Mouse (Mus musculus) heart, adult 8-10 months (tissue): Measurements from ENCODE around the gene Rtl6. TPM values are rescaled to one million over a fixed set of nuclear protein-coding genes. Genes with fewer than 3 reads are reported as not detected.
A peak's percentile ranks its signal among the peaks of the same experiment; 100 is the strongest.

Experiments
- DNase-seq: peaks from one replicate; pipeline ENCODE4 v3.0.0; 2022; ENCODE audit warnings: low spot score
- total RNA-seq, 4 experiments: library from RNA; stranded (reverse); gene quantifications; 2 replicates each; pipeline ENCODE4 v1.2.4; 2022

The Rtl6 gene
- total RNA-seq, 4 experiments from 2014 or later = 6.1 to 8.3 (median 6.6) TPM

GRCm38 (mm10) chr15:84537117-84537516 is 20.5 kb downstream of the Rtl6 start:
- DNase-seq = peak; percentile 10

DNA sequence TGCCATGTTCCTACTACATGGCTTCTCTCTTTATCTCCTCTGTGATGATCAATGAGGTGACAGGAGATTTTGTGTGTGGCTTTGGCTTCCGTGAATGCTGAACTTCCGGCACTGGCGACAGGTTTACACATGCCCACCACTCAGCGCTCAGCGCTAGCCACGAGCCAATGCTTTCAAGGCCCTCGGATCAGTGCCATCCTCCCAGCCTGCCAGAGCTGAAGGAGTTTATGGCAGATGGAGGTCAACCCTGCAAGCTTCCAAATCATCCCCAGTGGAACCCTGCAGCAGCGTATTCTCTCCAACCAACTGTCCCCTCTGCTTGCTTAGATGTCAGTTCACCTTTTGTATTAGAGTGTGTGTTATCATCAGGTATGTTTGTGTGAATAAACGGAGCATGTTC is 21.0 kb downstream of the Rtl6 start:
- no peak for DNase-seq

DNA sequence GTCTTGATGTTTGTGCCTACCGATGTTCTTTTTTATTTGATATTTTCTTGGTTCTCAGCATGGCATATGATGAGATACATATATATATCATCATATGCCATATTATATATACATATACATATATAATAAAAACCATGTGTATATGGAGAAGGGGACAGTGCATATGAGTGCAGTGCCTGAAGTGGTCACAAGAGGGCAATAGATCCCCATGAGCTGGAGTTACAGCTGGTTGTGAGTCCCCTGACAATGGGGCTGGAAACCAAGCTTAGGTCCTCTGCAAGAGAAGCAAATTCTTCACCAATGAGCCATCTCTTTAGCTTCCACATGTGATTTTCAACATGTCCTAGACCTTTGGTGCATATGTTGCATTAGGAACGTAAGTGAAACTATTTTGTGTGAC is 21.7 kb downstream of the Rtl6 start:
- no peak for DNase-seq

DNA sequence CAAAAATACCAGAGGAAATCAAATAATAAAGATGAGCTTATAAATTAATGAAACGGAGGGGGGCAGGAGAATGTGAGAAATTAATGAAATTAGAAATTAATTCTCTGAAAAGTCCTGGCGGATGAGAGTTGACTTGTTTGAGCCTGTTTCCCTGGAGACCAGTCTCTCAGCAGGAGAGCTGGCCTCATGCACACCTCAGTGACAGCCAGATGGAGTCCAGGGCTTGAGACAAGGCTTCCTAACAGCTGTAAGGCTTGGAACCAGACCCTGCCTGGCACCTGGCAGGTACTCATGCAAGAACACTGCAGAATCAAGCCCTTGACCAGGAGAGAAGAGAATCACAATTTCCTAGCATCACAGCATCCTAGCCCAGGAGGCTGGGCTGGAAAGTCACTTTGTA is 25.4 kb downstream of the Rtl6 start:
- DNase-seq = no peak

GRCm38 (mm10) chr15:84531535-84531934 is 26.1 kb downstream of the Rtl6 start:
- DNase-seq = no peak

DNA sequence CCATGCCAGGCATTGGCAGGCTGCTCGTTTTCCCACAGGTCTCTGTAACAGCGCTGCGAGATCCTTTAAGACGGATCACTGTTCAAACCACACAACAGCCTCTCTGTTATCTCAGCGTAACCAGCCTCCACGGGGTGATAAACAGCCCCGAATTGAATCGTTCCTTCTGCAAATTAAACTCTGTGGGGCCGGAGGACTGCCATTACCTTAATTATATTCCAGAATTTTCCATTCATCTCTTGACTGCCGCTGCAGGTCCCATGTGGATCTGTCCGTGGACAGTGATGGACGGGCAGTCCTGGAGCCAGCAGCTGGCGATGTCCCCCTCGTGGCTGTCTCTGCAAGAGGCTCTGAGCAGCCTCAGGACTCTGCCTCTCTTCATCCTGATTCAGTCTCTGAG is 30.7 kb downstream of the Rtl6 start:
- no peak for DNase-seq

- DNase-seq = no peak
Measured at GRCm38 (mm10) chr15:84525222-84525883, 32.3 kb downstream of the Rtl6 start.

- no peak for DNase-seq
Measured at GRCm38 (mm10) chr15:84522953-84523689, 34.5 kb downstream of the Rtl6 start.

GRCm38 (mm10) chr15:84521486-84521885 is 36.1 kb downstream of the Rtl6 start:
- no peak for DNase-seq

GRCm38 (mm10) chr15:84518540-84518939 is 39.1 kb downstream of the Rtl6 start:
- DNase-seq = no peak

- no peak for DNase-seq
Measured at GRCm38 (mm10) chr15:84512626-84513296, 44.9 kb downstream of the Rtl6 start.

DNA sequence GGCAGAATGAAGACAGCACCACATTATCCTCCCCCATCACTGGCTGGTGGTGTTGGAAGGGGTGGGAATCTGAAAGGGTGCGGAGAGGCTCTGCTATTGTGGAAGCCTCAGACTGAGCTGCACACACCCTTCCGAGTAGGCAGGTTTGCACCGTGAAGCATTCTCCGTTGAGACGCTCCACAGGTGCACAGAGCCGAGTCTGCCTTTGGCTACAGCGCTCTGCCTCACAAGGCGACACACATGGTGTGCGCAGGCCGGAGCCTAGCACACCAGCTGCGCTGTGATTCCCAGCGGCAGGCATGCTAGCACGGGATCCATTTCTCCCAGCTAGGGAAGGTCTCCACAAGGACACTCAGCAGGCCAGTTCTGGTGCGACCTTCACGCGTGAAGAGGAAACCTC is 47.6 kb downstream of the Rtl6 start:
- no peak for DNase-seq

DNA sequence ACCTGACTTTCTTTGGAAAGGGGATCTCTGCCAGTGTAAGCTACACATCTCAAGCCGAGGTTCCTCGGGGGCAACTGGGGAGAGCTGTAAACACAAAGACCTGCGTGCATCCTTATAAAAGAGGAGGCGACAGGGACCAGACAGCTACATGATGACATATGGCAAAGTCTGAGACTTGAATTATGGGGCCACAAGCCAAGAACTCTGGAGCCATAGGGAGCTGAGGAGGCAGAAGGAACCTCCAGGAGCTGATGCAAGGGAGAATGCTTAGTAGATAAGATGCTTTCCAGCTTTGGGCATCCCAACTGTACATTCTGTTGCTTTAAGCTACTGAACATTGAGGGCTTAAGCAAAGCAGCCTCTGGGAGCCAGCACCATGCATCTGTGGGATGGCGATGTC is 48.5 kb downstream of the Rtl6 start:
- DNase-seq = no peak

DNA sequence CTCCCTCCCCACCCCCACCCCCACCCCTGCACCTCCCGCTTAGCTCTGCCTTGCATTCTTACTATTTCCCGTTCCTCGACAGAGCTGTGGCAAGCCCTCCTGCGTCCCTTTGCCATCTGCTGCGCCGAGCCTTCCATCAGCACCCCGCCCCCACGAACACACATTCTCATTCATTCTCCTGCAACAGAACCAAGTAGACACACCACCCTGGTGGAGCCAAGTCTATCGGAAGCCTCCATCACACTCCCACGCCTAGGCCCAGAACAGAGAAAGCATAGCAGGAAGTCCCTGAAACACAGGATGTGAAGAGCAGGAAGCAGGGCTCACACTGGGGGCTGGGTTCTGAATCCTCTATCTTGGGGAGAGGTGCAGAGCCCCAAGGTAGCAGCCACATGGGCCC is 51.6 kb downstream of the Rtl6 start:
- DNase-seq = no peak

DNA sequence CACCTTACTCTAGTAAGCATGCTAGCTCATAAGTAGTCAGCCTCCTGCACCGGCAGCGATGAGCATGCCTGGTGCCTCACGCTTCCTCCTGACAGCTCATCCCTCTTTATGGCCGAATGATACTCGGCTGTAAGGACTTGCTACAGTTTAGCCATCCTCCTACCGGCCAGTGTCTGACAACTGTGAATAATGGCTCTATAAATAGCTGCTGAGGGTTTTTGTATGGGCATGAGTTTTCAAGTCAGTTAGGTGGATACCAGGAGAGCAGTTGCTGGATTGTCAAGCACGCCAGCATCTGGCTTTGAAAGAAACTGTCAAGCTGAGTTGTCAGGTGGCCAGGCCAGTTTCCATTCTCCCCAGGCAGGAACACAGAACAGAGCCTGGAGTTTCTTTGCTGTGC is 52.7 kb downstream of the Rtl6 start:
- DNase-seq = no peak

Other genes with a start within 250 kb of the Rtl6 start
- gene Parvg, start 233.8 kb downstream of the Rtl6 start, total RNA-seq = 1 to 10 TPM in 3 of 4 experiments, under 1 TPM in 1; 0.88 to 2.0 (median 1.4) TPM
- 1 to 10 TPM; 1.0 to 1.6 (median 1.5) TPM for gene Shisal1, start 110.7 kb downstream of the Rtl6 start, total RNA-seq
- 1 to 10 TPM; 2.5 to 4.3 (median 3.1) TPM for gene Prr5, start 111.8 kb upstream of the Rtl6 start, total RNA-seq
- 1 to 10 TPM in 2 of 4 experiments, under 1 TPM in 2; 0.83 to 1.3 (median 1.0) TPM for gene Arhgap8, start 162.2 kb upstream of the Rtl6 start, total RNA-seq